Mouse (Mus musculus): ENCODE data around the gene Wdr11. TPM values are rescaled to one million over a fixed set of nuclear protein-coding genes. Genes with fewer than 3 reads are reported as not detected.

The Wdr11 gene
- polyA plus RNA-seq, 1 experiment from 2014 or later, result 44.3 TPM

- DNase-seq (ENCODE audit: low spot score) (no peak), ATAC-seq (ENCODE audit: insufficient read depth, low FRiP score, low TSS enrichment) (no peak)
- H3K4me2 ChIP-seq (ENCODE audit: low read depth), result no peak overlapping the region
- no peaks in the 10 kb centered on the region for H3K9me3 ChIP-seq (ENCODE audit: control insufficient read depth, low read length)
- WGBS, result 80% methylated on average over 18 of the region's 18 CpGs
- H3K36me3 ChIP-seq (ENCODE audit: control insufficient read depth, insufficient read depth, low read length), result no peaks in the 10 kb centered on the region
- no peak overlapping the region for H3K4me3 ChIP-seq (ENCODE audit: low read depth, low read length)
- H3K27ac ChIP-seq (ENCODE audit: low read depth, low read length), result no peak overlapping the region
- no peak overlapping the region for H3K9ac ChIP-seq (ENCODE audit: low read length)
- H3K27me3 ChIP-seq (ENCODE audit: control insufficient read depth, insufficient read depth, low read length), result no peaks in the 10 kb centered on the region
- no peaks in the 10 kb centered on the region for H3K4me1 ChIP-seq (ENCODE audit: control insufficient read depth, insufficient read depth, low read length)
Observed at GRCm38 (mm10) chr7:129671675-129672651, 80.3 kb downstream of the Wdr11 start.

GRCm38 (mm10) chr7:129673776-129674175, 82.1 kb downstream of the Wdr11 start:
- no peak for ATAC-seq (ENCODE audit: insufficient read depth, low FRiP score, low TSS enrichment)
- Histone ChIP-seq H3K9me3 (ENCODE audit: control insufficient read depth, low read length) (no peaks in the 10 kb centered on the region), H3K27ac (ENCODE audit: low read depth, low read length) (no peak overlapping the region), H3K36me3 (ENCODE audit: control insufficient read depth, insufficient read depth, low read length) (no peaks in the 10 kb centered on the region), H3K4me3 (ENCODE audit: low read depth, low read length) (no peak overlapping the region), H3K9ac (ENCODE audit: low read length) (no peak overlapping the region), H3K4me1 (ENCODE audit: control insufficient read depth, insufficient read depth, low read length) (peaks cover 4% of the 10 kb centered on the region), H3K4me2 (ENCODE audit: low read depth) (no peak overlapping the region), H3K27me3 (ENCODE audit: control insufficient read depth, insufficient read depth, low read length) (no peaks in the 10 kb centered on the region)
- no peak for DNase-seq (ENCODE audit: low spot score)
- WGBS, result 66% methylated on average over 9 of the region's 9 CpGs

- Histone ChIP-seq H3K27ac (ENCODE audit: low read depth, low read length) (no peak overlapping the region), H3K4me2 (ENCODE audit: low read depth) (no peak overlapping the region), H3K9ac (ENCODE audit: low read length) (no peak overlapping the region), H3K4me3 (ENCODE audit: low read depth, low read length) (no peak overlapping the region), H3K27me3 (ENCODE audit: control insufficient read depth, insufficient read depth, low read length) (no peaks in the 10 kb centered on the region), H3K36me3 (ENCODE audit: control insufficient read depth, insufficient read depth, low read length) (no peaks in the 10 kb centered on the region), H3K4me1 (ENCODE audit: control insufficient read depth, insufficient read depth, low read length) (peaks cover 11% of the 10 kb centered on the region), H3K9me3 (ENCODE audit: control insufficient read depth, low read length) (no peaks in the 10 kb centered on the region)
- no peak for ATAC-seq (ENCODE audit: insufficient read depth, low FRiP score, low TSS enrichment)
- DNase-seq (ENCODE audit: low spot score), result no peak
- WGBS, result 80% methylated on average over 4 of the region's 4 CpGs
Observed at GRCm38 (mm10) chr7:129674558-129674957, 82.9 kb downstream of the Wdr11 start.

DNA sequence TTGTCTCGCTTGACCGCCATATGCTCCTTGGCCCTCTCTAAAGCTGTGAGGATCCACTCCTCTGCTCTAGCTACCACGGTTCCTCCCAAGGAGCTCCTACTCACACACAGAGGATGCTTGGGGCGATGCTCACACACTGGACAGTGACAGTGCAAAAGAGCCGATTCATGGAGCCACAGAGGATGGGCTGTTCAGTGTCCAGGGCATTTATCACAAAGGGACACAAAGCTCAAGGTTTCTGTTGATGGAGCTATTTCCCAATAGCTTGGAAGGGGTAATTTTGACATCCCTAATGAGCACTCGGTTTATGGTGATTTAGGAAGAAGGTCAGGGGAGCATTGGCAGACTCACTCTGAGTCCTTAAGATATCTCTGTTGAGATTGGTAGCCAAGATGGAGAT, 84.2 kb downstream of the Wdr11 start:
- no peak overlapping the region for H3K9ac ChIP-seq (ENCODE audit: low read length)
- H3K36me3 ChIP-seq (ENCODE audit: control insufficient read depth, insufficient read depth, low read length), result no peaks in the 10 kb centered on the region
- no peak overlapping the region for H3K4me3 ChIP-seq (ENCODE audit: low read depth, low read length)
- no peak overlapping the region for H3K4me2 ChIP-seq (ENCODE audit: low read depth)
- H3K9me3 ChIP-seq (ENCODE audit: control insufficient read depth, low read length), result no peaks in the 10 kb centered on the region
- peaks cover 13% of the 10 kb centered on the region for H3K4me1 ChIP-seq (ENCODE audit: control insufficient read depth, insufficient read depth, low read length)
- WGBS, result 90% methylated on average over 6 of the region's 6 CpGs
- DNase-seq (ENCODE audit: low spot score) (no peak), ATAC-seq (ENCODE audit: insufficient read depth, low FRiP score, low TSS enrichment) (no peak)
- H3K27ac ChIP-seq (ENCODE audit: low read depth, low read length), result no peak overlapping the region
- H3K27me3 ChIP-seq (ENCODE audit: control insufficient read depth, insufficient read depth, low read length), result no peaks in the 10 kb centered on the region

DNA sequence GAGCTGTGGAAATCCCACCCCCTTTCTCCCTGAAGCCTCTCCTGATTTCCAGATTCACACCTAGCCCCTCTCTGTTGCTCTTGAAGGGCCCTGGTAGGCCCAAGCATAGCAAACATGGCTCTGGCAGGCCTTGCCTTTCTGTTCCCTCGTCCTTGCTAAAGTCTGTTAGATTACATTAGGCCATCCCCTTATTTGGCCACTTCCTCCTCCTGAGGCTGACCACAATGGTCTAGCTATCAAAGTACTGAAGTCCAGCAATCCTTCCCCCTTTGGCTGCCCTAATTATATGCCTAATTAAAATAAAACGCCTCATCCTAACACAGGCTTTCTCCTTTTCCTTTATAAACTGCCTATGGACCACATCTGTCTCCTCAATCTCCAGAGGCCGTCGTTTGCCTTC, 85.5 kb downstream of the Wdr11 start:
- H3K9me3 ChIP-seq (ENCODE audit: control insufficient read depth, low read length), result no peaks in the 10 kb centered on the region
- no peak overlapping the region for H3K9ac ChIP-seq (ENCODE audit: low read length)
- peaks cover 18% of the 10 kb centered on the region for H3K4me1 ChIP-seq (ENCODE audit: control insufficient read depth, insufficient read depth, low read length)
- no peak overlapping the region for H3K27ac ChIP-seq (ENCODE audit: low read depth, low read length)
- no peak overlapping the region for H3K4me3 ChIP-seq (ENCODE audit: low read depth, low read length)
- no peak for ATAC-seq (ENCODE audit: insufficient read depth, low FRiP score, low TSS enrichment)
- H3K36me3 ChIP-seq (ENCODE audit: control insufficient read depth, insufficient read depth, low read length), result no peaks in the 10 kb centered on the region
- no peaks in the 10 kb centered on the region for H3K27me3 ChIP-seq (ENCODE audit: control insufficient read depth, insufficient read depth, low read length)
- DNase-seq (ENCODE audit: low spot score), result no peak
- 51% methylated on average over 4 of the region's 4 CpGs for WGBS
- no peak overlapping the region for H3K4me2 ChIP-seq (ENCODE audit: low read depth)

DNA sequence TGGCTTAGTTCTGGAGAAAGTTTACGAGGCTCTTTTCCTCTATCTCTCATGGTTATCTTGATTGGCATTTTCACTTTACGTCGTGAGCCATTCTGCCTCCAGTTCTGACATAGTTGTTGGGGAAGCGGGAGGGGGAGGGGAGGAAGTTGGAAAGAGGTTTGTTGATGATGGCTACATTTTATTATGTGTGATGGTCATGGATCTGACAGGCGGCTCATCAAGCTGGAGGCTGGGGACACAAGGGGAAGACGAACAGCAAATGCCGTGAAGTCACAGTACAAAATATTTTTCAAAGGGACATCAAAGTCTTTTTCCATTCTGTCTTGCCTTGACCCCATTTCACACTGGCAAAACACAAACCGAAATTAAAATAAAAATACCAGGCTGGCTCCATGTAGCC, 86.8 kb downstream of the Wdr11 start:
- no peak for DNase-seq (ENCODE audit: low spot score)
- H3K4me2 ChIP-seq (ENCODE audit: low read depth), result no peak overlapping the region
- no peaks in the 10 kb centered on the region for H3K36me3 ChIP-seq (ENCODE audit: control insufficient read depth, insufficient read depth, low read length)
- ATAC-seq (ENCODE audit: insufficient read depth, low FRiP score, low TSS enrichment), result no peak
- no peak overlapping the region for H3K9ac ChIP-seq (ENCODE audit: low read length)
- peaks cover 18% of the 10 kb centered on the region for H3K4me1 ChIP-seq (ENCODE audit: control insufficient read depth, insufficient read depth, low read length)
- H3K27me3 ChIP-seq (ENCODE audit: control insufficient read depth, insufficient read depth, low read length), result no peaks in the 10 kb centered on the region
- no peak overlapping the region for H3K27ac ChIP-seq (ENCODE audit: low read depth, low read length)
- 41% methylated on average over 8 of the region's 8 CpGs for WGBS
- no peaks in the 10 kb centered on the region for H3K9me3 ChIP-seq (ENCODE audit: control insufficient read depth, low read length)
- no peak overlapping the region for H3K4me3 ChIP-seq (ENCODE audit: low read depth, low read length)

- ATAC-seq (ENCODE audit: insufficient read depth, low FRiP score, low TSS enrichment) (no peak), DNase-seq (ENCODE audit: low spot score) (no peak)
- Histone ChIP-seq H3K4me1 (ENCODE audit: control insufficient read depth, insufficient read depth, low read length) (peaks cover 18% of the 10 kb centered on the region), H3K9ac (ENCODE audit: low read length) (no peak overlapping the region), H3K27me3 (ENCODE audit: control insufficient read depth, insufficient read depth, low read length) (no peaks in the 10 kb centered on the region), H3K4me2 (ENCODE audit: low read depth) (no peak overlapping the region), H3K9me3 (ENCODE audit: control insufficient read depth, low read length) (no peaks in the 10 kb centered on the region), H3K36me3 (ENCODE audit: control insufficient read depth, insufficient read depth, low read length) (no peaks in the 10 kb centered on the region), H3K27ac (ENCODE audit: low read depth, low read length) (no peak overlapping the region), H3K4me3 (ENCODE audit: low read depth, low read length) (no peak overlapping the region)
- 17% methylated on average over 8 of the region's 8 CpGs for WGBS
Observed at GRCm38 (mm10) chr7:129678972-129679371, 87.3 kb downstream of the Wdr11 start.

DNA sequence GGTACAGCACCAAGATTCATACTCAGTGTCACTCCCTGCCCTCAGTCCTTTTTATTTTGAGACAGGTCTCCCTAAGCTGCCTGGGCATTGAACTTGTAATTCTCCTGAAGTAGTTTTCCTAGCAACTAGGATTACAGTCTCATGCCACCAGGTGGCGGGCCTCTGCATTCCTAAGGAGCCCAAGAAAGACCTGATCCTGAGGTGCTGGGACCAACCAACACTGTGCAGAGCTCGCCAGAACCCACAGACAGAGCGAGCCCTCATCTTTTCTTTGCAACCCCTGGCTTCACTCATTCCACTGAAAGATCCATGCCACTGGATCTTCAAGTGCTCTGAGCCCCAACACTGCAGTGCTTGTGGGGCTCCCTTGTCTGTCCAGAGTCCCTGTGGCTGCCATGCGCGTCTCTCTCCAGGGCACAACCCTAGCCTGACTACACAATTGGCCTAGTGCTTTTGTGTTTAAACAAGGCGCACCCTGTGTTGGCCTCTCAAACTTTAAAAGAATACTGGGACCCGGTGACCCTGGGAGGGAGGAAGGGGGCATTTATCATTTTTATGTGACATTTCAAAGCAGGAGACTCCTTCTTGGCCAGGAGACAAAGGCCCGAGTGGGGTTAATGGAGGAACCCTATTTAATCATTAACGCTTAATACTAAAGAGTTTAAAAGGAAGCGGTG, 89.0 kb downstream of the Wdr11 start:
- Histone ChIP-seq H3K9ac (ENCODE audit: low read length) (peak overlapping the region; percentile 14; the same call in 1 of the 2 replicates), H3K36me3 (ENCODE audit: control insufficient read depth, insufficient read depth, low read length) (no peaks in the 10 kb centered on the region), H3K27me3 (ENCODE audit: control insufficient read depth, insufficient read depth, low read length) (no peaks in the 10 kb centered on the region), H3K9me3 (ENCODE audit: control insufficient read depth, low read length) (no peaks in the 10 kb centered on the region), H3K27ac (ENCODE audit: low read depth, low read length) (no peak overlapping the region), H3K4me3 (ENCODE audit: low read depth, low read length) (no peak overlapping the region), H3K4me2 (ENCODE audit: low read depth) (0 out of 2 replicates have a peak overlapping the region, but pooled peaks have one; percentile 14), H3K4me1 (ENCODE audit: control insufficient read depth, insufficient read depth, low read length) (peaks cover 18% of the 10 kb centered on the region)
- peak; percentile 83 for DNase-seq (ENCODE audit: low spot score)
- ATAC-seq (ENCODE audit: insufficient read depth, low FRiP score, low TSS enrichment), result peak; percentile 85
- 12% methylated on average over 10 of the region's 10 CpGs for WGBS

All from neural tube, embryonic 11.5 days (tissue).